Mouse (Mus musculus) liver, embryonic 12.5 days (tissue): Measurements from ENCODE around the gene Hoxd3. TPM values are rescaled to one million over a fixed set of nuclear protein-coding genes. Genes with fewer than 3 reads are reported as not detected.
A peak's percentile ranks its signal among the peaks of the same experiment; 100 is the strongest.

Experiments used
- ATAC-seq: fragments of 200-750 bp; cut with Nextera tagmentation; 2 replicates; pipeline ENCODE4 v1.8.0; 2017; ENCODE audit warnings: moderate number of reproducible peaks, mild to moderate bottlenecking, moderate library complexity
- H3K27ac ChIP-seq: fragments of 300-500 bp; sonication (generic); 2 replicates; pipeline ENCODE4 v1.5.1; 2016; ENCODE audit warnings: mild to moderate bottlenecking
- H3K27me3 ChIP-seq: fragments of 300-500 bp; sonication (generic); replicated peaks from 2 replicates; pipeline ENCODE4 v1.6.1; 2016; ENCODE audit warnings: mild to moderate bottlenecking, moderate library complexity
- H3K36me3 ChIP-seq: fragments of 300-500 bp; sonication (generic); 2 replicates; pipeline ENCODE4 v1.6.1; 2016; ENCODE audit warnings: mild to moderate bottlenecking, moderate library complexity
- H3K4me1 ChIP-seq: fragments of 300-500 bp; sonication (generic); 2 replicates; pipeline ENCODE4 v1.6.1; 2016
- H3K4me2 ChIP-seq: fragments of 300-500 bp; sonication (generic); 2 replicates; pipeline ENCODE4 v1.6.1; 2016; ENCODE audit warnings: mild to moderate bottlenecking, moderate library complexity
- H3K4me3 ChIP-seq: fragments of 300-500 bp; sonication (generic); 2 replicates; pipeline ENCODE4 v1.5.1; 2016; ENCODE audit warnings: mild to moderate bottlenecking, moderate library complexity
- H3K9ac ChIP-seq: fragments of 300-500 bp; sonication (generic); 2 replicates; pipeline ENCODE4 v1.6.1; 2016; ENCODE audit warnings: mild to moderate bottlenecking, moderate library complexity
- H3K9me3 ChIP-seq: fragments of 300-500 bp; sonication (generic); replicated peaks from 2 replicates; pipeline ENCODE4 v1.6.1; 2016; ENCODE audit warnings: mild to moderate bottlenecking, moderate library complexity
- WGBS: fragments of 180-500 bp; shearing (Covaris S2); methylation state at CpG from one replicate; pipeline ENCODE4 v1.1.7; 2016; ENCODE audit not compliant: insufficient replicate concordance; 5-methylcytosine and 5-hydroxymethylcytosine counted together
- polyA plus RNA-seq: library from polyadenylated mRNA; unstranded; fragments of >200 nt; fragmentation: Nextera tagmentation; extraction: Ambion mirVana; gene quantifications from 2 replicates; pipeline ENCODE4 v1.2.1, GENCODE M21; 2016

Hoxd3 gene
- polyA plus RNA-seq, 1 experiment from 2014 or later = 0.18 TPM

GRCm38 (mm10) chr2:74731055-74731454, 19.3 kb downstream of the Hoxd3 start:
- no peak overlapping the region for H3K4me2 ChIP-seq
- no peaks in the 10 kb centered on the region for H3K36me3 ChIP-seq
- peaks cover 98% of the 10 kb centered on the region for H3K27me3 ChIP-seq
- no peak for ATAC-seq
- no peaks in the 10 kb centered on the region for H3K9me3 ChIP-seq
- no peak overlapping the region for H3K27ac ChIP-seq
- H3K9ac ChIP-seq = no peak overlapping the region
- H3K4me1 ChIP-seq = peaks cover 5% of the 10 kb centered on the region; the same call in 1 of the 2 replicates
- H3K4me3 ChIP-seq = no peak overlapping the region

DNA sequence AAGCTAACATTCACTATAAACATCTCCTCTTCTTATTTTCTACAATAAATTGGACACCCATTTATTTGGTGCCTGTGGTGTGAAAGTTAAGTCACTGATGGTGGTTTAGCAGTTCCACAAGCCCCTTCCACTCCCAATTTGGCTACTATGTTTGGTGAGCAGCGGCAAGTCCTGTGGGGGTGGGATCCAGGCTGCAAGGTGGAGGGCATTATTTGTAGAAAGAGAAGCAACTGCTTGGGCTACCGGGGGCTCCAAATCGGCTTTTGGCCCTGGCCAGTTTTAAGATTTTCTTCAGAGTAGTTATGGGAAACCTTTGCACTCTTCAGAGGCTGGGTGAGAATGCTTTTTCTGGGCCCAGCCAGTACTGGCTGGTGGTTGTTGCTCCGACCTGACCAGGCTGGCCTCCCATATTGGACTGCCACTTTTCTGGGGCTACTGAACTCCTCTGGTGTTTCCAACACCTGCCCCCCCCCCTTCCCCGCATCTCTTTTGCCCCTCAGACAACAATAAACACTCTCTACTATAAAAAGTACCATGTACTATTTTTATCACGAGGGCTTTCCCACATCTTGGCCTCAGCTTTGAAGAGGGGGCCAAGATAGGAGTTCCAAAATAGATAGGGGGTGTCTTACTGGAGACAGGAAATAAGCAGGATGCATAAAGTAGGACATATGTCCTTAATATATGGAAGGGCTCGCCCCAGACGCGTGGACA, 20.2 kb downstream of the Hoxd3 start:
- peaks cover 98% of the 10 kb centered on the region for H3K27me3 ChIP-seq
- H3K27ac ChIP-seq = no peak overlapping the region
- H3K4me3 ChIP-seq = no peak overlapping the region
- no peak for ATAC-seq
- H3K9me3 ChIP-seq = no peaks in the 10 kb centered on the region
- 22% methylated on average over 9 of the region's 9 CpGs for WGBS
- peaks cover 5% of the 10 kb centered on the region; the same call in 1 of the 2 replicates for H3K4me1 ChIP-seq
- no peaks in the 10 kb centered on the region for H3K36me3 ChIP-seq
- no peak overlapping the region for H3K9ac ChIP-seq
- H3K4me2 ChIP-seq = no peak overlapping the region

DNA sequence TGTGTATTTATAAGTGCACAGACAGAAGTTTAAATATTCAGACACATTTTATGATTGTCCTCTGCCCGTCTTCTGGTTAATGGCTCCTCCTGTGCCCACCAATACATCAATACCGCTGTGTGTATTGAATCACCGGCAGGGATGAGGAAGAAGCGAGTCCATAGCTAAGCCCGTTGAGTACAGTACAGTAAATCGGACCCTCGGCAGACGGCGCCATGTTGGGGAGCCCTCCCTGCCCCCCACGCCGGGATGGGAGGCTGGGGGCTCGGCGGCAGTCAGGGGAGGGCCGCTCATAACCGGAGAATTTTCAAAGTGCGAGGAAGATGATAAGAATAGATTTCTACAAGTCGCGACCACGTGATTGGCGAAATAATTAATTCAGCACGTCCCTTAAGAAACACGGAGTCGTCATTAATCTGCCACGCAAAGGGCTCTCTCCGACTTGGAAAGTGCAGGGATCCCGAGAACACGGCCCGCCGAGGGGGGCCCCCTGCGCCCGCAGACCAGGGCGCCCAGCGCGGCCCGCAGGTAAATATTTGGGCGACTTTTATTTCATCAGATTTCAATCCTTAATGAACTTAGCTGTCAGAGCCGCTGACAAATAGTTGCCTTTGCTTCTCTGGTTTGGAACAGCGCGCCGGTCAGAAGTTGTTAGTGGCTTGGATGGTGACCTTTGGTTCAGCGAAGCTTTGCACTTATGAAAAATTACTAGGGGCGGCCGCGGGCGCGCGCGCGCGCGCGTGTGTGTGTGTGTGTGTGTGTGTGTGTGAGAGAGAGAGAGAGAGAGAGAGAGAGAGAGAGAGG, 21.0 kb downstream of the Hoxd3 start:
- H3K4me3 ChIP-seq = no peak overlapping the region
- no peak for ATAC-seq
- H3K27me3 ChIP-seq = peaks cover 98% of the 10 kb centered on the region
- no peak overlapping the region for H3K9ac ChIP-seq
- H3K36me3 ChIP-seq = no peaks in the 10 kb centered on the region
- WGBS = 2% methylated on average over 52 of the region's 52 CpGs
- no peak overlapping the region for H3K27ac ChIP-seq
- no peaks in the 10 kb centered on the region for H3K9me3 ChIP-seq
- H3K4me2 ChIP-seq = peak overlapping the region; percentile 13
- no peaks in the 10 kb centered on the region for H3K4me1 ChIP-seq

DNA sequence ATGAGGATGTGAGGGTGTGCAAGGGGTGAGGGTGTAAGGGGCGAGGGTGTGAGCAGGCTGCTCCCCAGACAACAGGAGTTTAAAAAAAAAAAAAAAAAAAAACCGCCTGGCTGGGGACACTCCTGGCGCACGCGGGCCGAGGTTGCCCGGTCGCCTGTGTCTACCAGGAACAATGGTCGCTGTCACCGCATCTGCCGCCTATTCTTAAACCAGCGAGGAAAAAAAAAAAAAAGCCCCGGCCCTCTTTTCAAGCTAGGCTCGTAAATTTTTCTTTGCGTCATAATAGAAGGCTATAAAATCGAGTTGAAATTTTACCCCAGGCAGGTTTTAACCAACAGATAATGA, 21.6 kb downstream of the Hoxd3 start:
- H3K27ac ChIP-seq = no peak overlapping the region
- WGBS = under 1% methylated on average over 16 of the region's 16 CpGs
- H3K36me3 ChIP-seq = no peaks in the 10 kb centered on the region
- no peak for ATAC-seq
- no peaks in the 10 kb centered on the region for H3K4me1 ChIP-seq
- H3K4me2 ChIP-seq = no peak overlapping the region
- H3K4me3 ChIP-seq = no peak overlapping the region
- no peaks in the 10 kb centered on the region for H3K9me3 ChIP-seq
- H3K9ac ChIP-seq = no peak overlapping the region
- H3K27me3 ChIP-seq = peaks cover 98% of the 10 kb centered on the region

DNA sequence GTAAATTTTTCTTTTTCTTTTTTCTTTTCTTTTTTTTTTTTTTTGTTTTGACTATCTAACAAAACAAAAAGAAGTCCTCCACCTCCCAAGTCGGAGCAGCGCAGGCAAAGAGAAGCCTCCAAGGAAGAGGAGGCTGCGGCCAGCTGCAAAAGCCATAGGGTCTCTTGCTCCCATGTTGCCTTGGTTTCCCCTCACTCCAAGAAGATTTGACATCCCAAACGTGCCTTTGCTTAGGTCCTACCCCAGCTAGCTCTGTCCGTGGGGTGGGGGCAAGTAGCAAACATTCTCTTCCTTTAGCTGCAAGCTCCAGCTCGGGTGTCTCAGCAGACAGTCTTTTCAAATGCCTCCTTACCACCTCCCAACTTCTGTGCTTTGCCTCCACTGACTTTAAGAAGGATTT, 22.0 kb downstream of the Hoxd3 start:
- 2% methylated on average over 6 of the region's 6 CpGs for WGBS
- H3K36me3 ChIP-seq = no peaks in the 10 kb centered on the region
- H3K4me1 ChIP-seq = no peaks in the 10 kb centered on the region
- no peak overlapping the region for H3K4me2 ChIP-seq
- H3K4me3 ChIP-seq = no peak overlapping the region
- no peaks in the 10 kb centered on the region for H3K9me3 ChIP-seq
- ATAC-seq = no peak
- no peak overlapping the region for H3K27ac ChIP-seq
- no peak overlapping the region for H3K9ac ChIP-seq
- peaks cover 98% of the 10 kb centered on the region for H3K27me3 ChIP-seq

GRCm38 (mm10) chr2:74734451-74734850, 22.7 kb downstream of the Hoxd3 start:
- Histone ChIP-seq H3K4me2 (no peak overlapping the region), H3K4me3 (no peak overlapping the region), H3K4me1 (no peaks in the 10 kb centered on the region), H3K9me3 (no peaks in the 10 kb centered on the region), H3K27me3 (peaks cover 98% of the 10 kb centered on the region), H3K36me3 (no peaks in the 10 kb centered on the region), H3K9ac (no peak overlapping the region), H3K27ac (no peak overlapping the region)
- 4% methylated on average over 13 of the region's 13 CpGs for WGBS
- no peak for ATAC-seq

- H3K27ac ChIP-seq = no peak overlapping the region
- no peaks in the 10 kb centered on the region for H3K4me1 ChIP-seq
- H3K27me3 ChIP-seq = peaks cover 100% of the 10 kb centered on the region
- H3K4me3 ChIP-seq = no peak overlapping the region
- ATAC-seq = no peak
- H3K9me3 ChIP-seq = no peaks in the 10 kb centered on the region
- 5% methylated on average over 27 of the region's 27 CpGs for WGBS
- H3K36me3 ChIP-seq = no peaks in the 10 kb centered on the region
- H3K9ac ChIP-seq = no peak overlapping the region
- no peak overlapping the region for H3K4me2 ChIP-seq
These were observed 23.5 kb downstream of the Hoxd3 start for GRCm38 (mm10) chr2:74734996-74735811.

GRCm38 (mm10) chr2:74735851-74736687, 24.3 kb downstream of the Hoxd3 start:
- ATAC-seq = no peak
- Histone ChIP-seq H3K27ac (no peak overlapping the region), H3K4me3 (peak overlapping the region; percentile 14), H3K9me3 (no peaks in the 10 kb centered on the region), H3K9ac (no peak overlapping the region), H3K4me2 (peak overlapping the region; percentile 27), H3K4me1 (no peaks in the 10 kb centered on the region), H3K36me3 (no peaks in the 10 kb centered on the region), H3K27me3 (peaks cover 100% of the 10 kb centered on the region)
- WGBS = 1% methylated on average over 42 of the region's 42 CpGs

DNA sequence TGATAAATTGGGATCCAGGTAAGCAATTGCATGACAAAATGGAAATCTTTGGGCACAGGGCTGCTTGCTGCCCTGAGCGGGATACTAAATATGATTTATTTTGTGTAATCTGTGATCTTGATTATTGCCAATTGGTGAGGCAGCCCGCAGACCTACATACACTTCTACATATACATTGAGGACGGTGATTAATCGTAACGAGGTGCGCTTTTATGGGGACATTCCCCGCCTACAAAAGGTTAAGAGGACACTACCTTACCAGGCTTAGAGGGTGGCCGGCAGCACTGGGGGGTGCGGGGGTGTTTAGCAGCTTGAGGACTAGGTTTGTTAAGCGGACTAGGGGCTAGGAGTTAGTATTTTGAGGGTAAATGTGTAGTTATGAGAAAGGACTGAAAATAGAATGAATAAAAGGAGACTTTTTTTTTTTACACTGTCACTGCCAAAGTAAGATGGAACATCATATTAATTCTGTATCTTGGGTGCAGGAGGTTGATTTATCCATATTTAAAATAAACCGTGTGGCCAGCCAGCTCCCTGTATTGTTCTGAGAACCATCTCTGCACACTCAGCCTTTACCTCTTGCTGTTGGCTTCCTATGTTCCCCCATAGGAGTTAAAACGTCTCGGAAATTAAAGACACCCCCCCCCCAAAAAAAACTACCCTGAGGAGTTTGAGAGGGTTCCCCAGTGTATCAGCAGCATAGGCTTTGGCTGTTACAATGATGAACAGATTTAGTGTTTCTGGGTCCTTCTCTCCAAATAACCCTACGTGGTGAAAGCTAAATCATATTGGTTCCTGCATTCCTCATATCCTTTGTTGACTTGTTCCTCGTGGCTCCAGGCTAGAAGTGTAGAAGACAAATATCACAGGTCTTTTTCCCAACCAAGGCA, 25.2 kb downstream of the Hoxd3 start:
- H3K9me3 ChIP-seq = no peaks in the 10 kb centered on the region
- H3K4me2 ChIP-seq = no peak overlapping the region
- H3K4me3 ChIP-seq = no peak overlapping the region
- no peak overlapping the region for H3K27ac ChIP-seq
- 4% methylated on average over 15 of the region's 15 CpGs for WGBS
- no peak overlapping the region for H3K9ac ChIP-seq
- no peaks in the 10 kb centered on the region for H3K36me3 ChIP-seq
- no peak for ATAC-seq
- peaks cover 100% of the 10 kb centered on the region for H3K27me3 ChIP-seq
- H3K4me1 ChIP-seq = no peaks in the 10 kb centered on the region

DNA sequence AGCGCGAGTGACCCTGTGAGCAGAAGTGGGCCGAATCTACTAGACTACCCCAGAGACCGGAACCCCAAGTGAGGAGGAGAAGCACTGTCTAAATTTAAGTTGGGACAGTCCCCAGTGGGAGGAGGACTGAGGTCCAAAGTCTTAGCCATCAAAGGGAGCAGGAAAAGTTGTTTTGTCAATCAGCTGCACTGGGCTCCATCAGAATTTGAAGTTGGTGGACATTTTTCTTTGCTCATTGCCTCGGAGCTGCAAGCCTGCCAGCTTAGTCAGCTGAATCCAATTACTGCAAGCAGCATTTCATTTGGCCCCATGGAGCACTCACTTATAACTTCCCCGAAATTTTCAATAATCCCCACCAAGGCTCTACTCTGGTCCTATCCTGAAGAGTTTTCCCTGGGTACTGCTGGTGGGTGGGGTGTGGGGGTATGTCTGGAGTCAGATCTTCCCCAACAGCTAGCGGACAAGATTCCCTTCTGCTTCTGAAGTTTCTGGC, 25.9 kb downstream of the Hoxd3 start:
- WGBS = 12% methylated on average over 7 of the region's 7 CpGs
- Histone ChIP-seq H3K4me2 (no peak overlapping the region), H3K27ac (no peak overlapping the region), H3K4me1 (no peaks in the 10 kb centered on the region), H3K36me3 (no peaks in the 10 kb centered on the region), H3K9ac (no peak overlapping the region), H3K9me3 (no peaks in the 10 kb centered on the region), H3K4me3 (no peak overlapping the region), H3K27me3 (peaks cover 99% of the 10 kb centered on the region)
- ATAC-seq = no peak
